Mouse (Mus musculus) common myeloid progenitor, adult 5-6 weeks (primary cell): ENCODE data around the gene Lamb2. TPM values are rescaled to one million over a fixed set of nuclear protein-coding genes. Genes with fewer than 3 reads are reported as not detected.

ENCODE experiments used
- ATAC-seq: replicated peaks from 2 replicates; pipeline ENCODE4 v1.8.0; 2016; ENCODE audit warnings: low read depth, mild to moderate bottlenecking, moderate TSS enrichment, inconsistent platforms; ENCODE audit not compliant: poor library complexity, severe bottlenecking
- total RNA-seq: library from RNA; stranded (forward); fragments of 200-1000, 187-1606 nt; gene quantifications from 2 replicates; pipeline ENCODE4 v1.2.3, GENCODE M21; 2017

Lamb2 gene
- total RNA-seq, 1 experiment from 2014 or later: 0.37 TPM

DNA sequence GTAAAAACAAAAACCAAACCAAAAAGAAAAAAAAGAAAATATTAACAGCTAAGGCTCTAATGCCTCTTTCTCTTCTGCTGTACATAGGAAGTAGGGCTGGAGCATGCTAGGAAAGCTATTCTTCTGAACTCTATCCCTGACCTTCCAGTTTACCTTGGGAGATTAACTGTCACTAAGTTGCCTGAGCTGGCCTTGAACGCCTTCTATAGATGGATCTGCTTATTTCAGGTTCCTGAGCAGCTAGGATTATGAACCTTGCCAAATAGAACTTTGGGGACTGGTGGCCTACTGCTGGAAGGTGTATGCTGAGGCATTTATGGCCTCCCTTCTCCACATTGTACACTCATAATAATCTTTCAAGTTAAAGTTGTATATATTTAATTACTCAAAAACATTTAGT, 51.4 kb downstream of the Lamb2 start:
- no peak for ATAC-seq

DNA sequence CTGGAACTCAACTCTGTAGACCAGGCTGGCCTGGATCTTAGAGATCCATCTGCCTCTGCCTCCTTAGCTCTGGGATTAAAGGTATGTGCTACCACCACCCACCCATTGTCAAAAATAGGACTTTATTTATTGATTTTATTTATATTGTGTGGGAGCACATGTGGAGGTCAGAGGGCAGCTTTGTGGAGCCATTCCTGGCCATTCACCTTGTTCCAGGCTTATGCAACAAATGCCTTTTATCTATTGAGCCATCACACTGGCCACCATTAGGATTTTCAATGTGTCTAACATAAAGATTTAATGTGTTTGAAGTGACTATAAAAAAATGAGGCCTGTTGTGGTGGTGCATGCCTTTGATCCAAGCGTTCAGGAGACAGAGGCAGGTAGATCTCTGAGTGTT, 52.0 kb downstream of the Lamb2 start:
- no peak for ATAC-seq

Other genes starting within 250 kb of the Lamb2 start
- gene Dag1, start 215.8 kb upstream of the Lamb2 start, total RNA-seq: 7.7 and 10.9 TPM in 2 replicates
- 8.2 and 9.0 TPM in 2 replicates for gene Nicn1, start 189.3 kb upstream of the Lamb2 start, total RNA-seq
- 0.82 TPM in 1 of 2 replicates, not detected in the other for gene Amt, start 182.9 kb upstream of the Lamb2 start, total RNA-seq
- 256 and 280 TPM in 2 replicates for gene Rhoa, start 173.6 kb upstream of the Lamb2 start, total RNA-seq
- gene Tcta, start 173.6 kb upstream of the Lamb2 start, total RNA-seq: 5.4 and 7.9 TPM in 2 replicates
- 1,127 and 1,204 TPM in 2 replicates for gene Gpx1, start 140.8 kb upstream of the Lamb2 start, total RNA-seq
- gene Usp4, start 131.9 kb upstream of the Lamb2 start, total RNA-seq: 49.2 and 75.5 TPM in 2 replicates
- gene 1700102P08Rik, start 86.9 kb upstream of the Lamb2 start, total RNA-seq: not detected in 2 replicates
- 0.59 and 1.4 TPM in 2 replicates for gene Ccdc36, start 51.3 kb upstream of the Lamb2 start, total RNA-seq
- gene BC048562, start 43.3 kb upstream of the Lamb2 start, total RNA-seq: not detected in 2 replicates
- gene Ccdc71, start 19.2 kb upstream of the Lamb2 start, total RNA-seq: 11.0 and 15.4 TPM in 2 replicates
- gene Klhdc8b, start 18.2 kb upstream of the Lamb2 start, total RNA-seq: 6.8 and 8.2 TPM in 2 replicates
- gene Usp19, start 10.9 kb downstream of the Lamb2 start, total RNA-seq: 54.3 and 63.1 TPM in 2 replicates
- 149 and 207 TPM in 2 replicates for gene Qars, start 28.0 kb downstream of the Lamb2 start, total RNA-seq
- gene Qrich1, start 37.1 kb downstream of the Lamb2 start, total RNA-seq: 131 and 150 TPM in 2 replicates
- 317 and 371 TPM in 2 replicates for gene Impdh2, start 80.5 kb downstream of the Lamb2 start, total RNA-seq
- 9.8 and 18.9 TPM in 2 replicates for gene Ndufaf3, start 87.7 kb downstream of the Lamb2 start, total RNA-seq
- gene Dalrd3, start 90.2 kb downstream of the Lamb2 start, total RNA-seq: 37.7 and 38.8 TPM in 2 replicates
- gene Wdr6, start 99.0 kb downstream of the Lamb2 start, total RNA-seq: 22.0 and 29.5 TPM in 2 replicates
- gene P4htm, start 117.9 kb downstream of the Lamb2 start, total RNA-seq: 0.39 and 1.1 TPM in 2 replicates
- gene Arih2, start 169.7 kb downstream of the Lamb2 start, total RNA-seq: 50.6 and 57.8 TPM in 2 replicates
- gene Slc25a20, start 182.4 kb downstream of the Lamb2 start, total RNA-seq: 29.1 and 39.0 TPM in 2 replicates
- gene Prkar2a, start 209.6 kb downstream of the Lamb2 start, total RNA-seq: 20.1 and 28.1 TPM in 2 replicates